Mouse (Mus musculus) small intestine, adult 2 months (tissue): ENCODE data around the gene Odf3.

ENCODE experiments used
- CTCF ChIP-seq: fragments of 200-500 bp; IDR thresholded peaks from 2 replicates; pipeline ENCODE4 v1.5.1; 2012; ENCODE audit warnings: low read depth, mild to moderate bottlenecking, control low read depth, inconsistent platforms, low read length, moderate library complexity, mixed read lengths; ENCODE audit not compliant: insufficient replicate concordance, insufficient read length; ENCODE audit errors: extremely low read depth
- POLR2A ChIP-seq: fragments of 200-500 bp; IDR thresholded peaks from 2 replicates; pipeline ENCODE4 v1.6.1; 2012; ENCODE audit warnings: low read depth, mild to moderate bottlenecking, control low read depth, inconsistent platforms, low read length, moderate library complexity

GRCm38 (mm10) chr7:140847755-140848580, at the start of gene Odf3:
- TF ChIP-seq CTCF: no peak
- no peak for TF ChIP-seq POLR2A
